In the genomic region with DNA sequence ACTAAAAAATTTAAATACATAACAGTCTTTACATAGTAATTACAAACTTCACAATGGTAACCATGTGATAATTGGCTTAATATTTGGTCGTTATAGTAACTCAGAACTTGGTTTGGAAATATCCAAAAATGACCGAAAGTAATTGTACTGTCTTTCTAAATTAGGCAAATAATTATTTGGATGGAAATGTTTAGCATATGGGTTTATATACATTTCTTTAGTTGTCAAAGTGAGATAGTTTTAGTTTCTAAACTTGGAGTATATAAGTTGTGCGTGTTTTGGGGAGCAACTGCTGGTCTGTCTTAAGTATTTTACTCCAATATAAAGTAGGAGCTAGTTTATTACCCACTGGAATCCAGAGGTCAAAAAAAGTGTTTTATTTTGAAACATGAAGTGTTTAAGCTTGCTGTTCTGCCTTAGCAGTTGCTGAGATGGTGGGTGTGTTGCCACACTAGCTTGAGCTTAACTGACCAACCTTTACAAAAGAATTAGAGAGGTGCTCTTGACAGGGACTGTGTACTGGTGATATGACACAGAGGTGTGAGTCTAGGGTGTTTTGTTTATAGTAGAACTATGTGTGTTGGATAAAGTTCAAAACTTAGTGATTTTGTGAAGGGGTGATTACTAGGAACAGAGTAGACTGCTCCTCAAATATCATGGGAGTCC, we compare ENCODE assay signal across 8 mouse cellular contexts. TPM values are rescaled to one million over a fixed set of nuclear protein-coding genes. Genes with fewer than 3 reads are reported as not detected.
DNase-seq lines count a peak whose midpoint lies in the region; ATAC-seq lines count a peak whose summit lies in the region.

No protein-coding gene starts in this region.

- peak overlapping the region; percentile 77 for H3K4me3 ChIP-seq in kidney, embryonic 16.5 days (ENCODE audit: low read length)
- H3K4me3 ChIP-seq in embryonic facial prominence, embryonic 13.5 days: peak overlapping the region; percentile 87
- peak overlapping the region; percentile 97 for H3K4me3 ChIP-seq in limb, embryonic 10.5 days
- H3K4me3 ChIP-seq in neural tube, embryonic 13.5 days: peak overlapping the region; percentile 74

- no peaks in the 10 kb centered on the region for H3K27me3 ChIP-seq in kidney, embryonic 16.5 days (ENCODE audit: insufficient read depth, low read length)
- H3K27me3 ChIP-seq in embryonic facial prominence, embryonic 13.5 days: no peaks in the 10 kb centered on the region
- H3K27me3 ChIP-seq in limb, embryonic 10.5 days (ENCODE audit: low read depth, poor library complexity, severe bottlenecking): no peaks in the 10 kb centered on the region
- no peaks in the 10 kb centered on the region for H3K27me3 ChIP-seq in neural tube, embryonic 13.5 days

- H3K4me1 ChIP-seq in kidney, embryonic 16.5 days (ENCODE audit: insufficient read depth, low read length): peaks cover 32% of the 10 kb centered on the region
- peaks cover 28% of the 10 kb centered on the region for H3K4me1 ChIP-seq in embryonic facial prominence, embryonic 13.5 days
- H3K4me1 ChIP-seq in limb, embryonic 10.5 days: peaks cover 37% of the 10 kb centered on the region
- peaks cover 30% of the 10 kb centered on the region for H3K4me1 ChIP-seq in neural tube, embryonic 13.5 days (replicated peaks)

- H3K9ac ChIP-seq in kidney, embryonic 16.5 days (replicated peaks; ENCODE audit: low read length): peak overlapping the region; percentile 83
- H3K9ac ChIP-seq in embryonic facial prominence, embryonic 13.5 days: peak overlapping the region; percentile 90
- peak overlapping the region; percentile 52; the same call in 1 of the 2 replicates for H3K9ac ChIP-seq in neural tube, embryonic 13.5 days

- H3K36me3 ChIP-seq in kidney, embryonic 16.5 days (ENCODE audit: insufficient read depth, low read length): peaks cover 3% of the 10 kb centered on the region; the same call in 1 of the 2 replicates
- no peaks in the 10 kb centered on the region for H3K36me3 ChIP-seq in embryonic facial prominence, embryonic 13.5 days
- peaks cover 18% of the 10 kb centered on the region for H3K36me3 ChIP-seq in limb, embryonic 10.5 days
- H3K36me3 ChIP-seq in neural tube, embryonic 13.5 days: no peaks in the 10 kb centered on the region

- DNase-seq in kidney, adult 9 months: no peak
- DNase-seq in limb, embryonic 10.5 days (ENCODE audit: low spot score): no peak
- DNase-seq in cerebellum, adult 11 months: no peak
- DNase-seq in embryo, embryonic 10 days (ENCODE audit: low spot score): no peak

- no peaks in the 10 kb centered on the region for H3K9me3 ChIP-seq in kidney, embryonic 16.5 days (ENCODE audit: low read length)
- H3K9me3 ChIP-seq in embryonic facial prominence, embryonic 13.5 days: no peaks in the 10 kb centered on the region
- no peaks in the 10 kb centered on the region for H3K9me3 ChIP-seq in limb, embryonic 10.5 days (replicated peaks)
- H3K9me3 ChIP-seq in neural tube, embryonic 13.5 days: no peaks in the 10 kb centered on the region

- no peak for ATAC-seq in kidney, embryonic 16.5 days (ENCODE audit: low FRiP score, low TSS enrichment)
- no peak for ATAC-seq in embryonic facial prominence, embryonic 13.5 days (ENCODE audit: insufficient number of reproducible peaks, insufficient read depth, low FRiP score, low TSS enrichment, low read depth)
- ATAC-seq in neural tube, embryonic 13.5 days (ENCODE audit: low read depth): no peak
- no peak for ATAC-seq in activated CD4-positive, CD25-positive, alpha-beta regulatory T cell, adult 4 months

- 14% methylated on average over 3 of the region's 3 CpGs for WGBS in kidney, embryonic 16.5 days
- 20% methylated on average over 3 of the region's 3 CpGs for WGBS in embryonic facial prominence, embryonic 13.5 days
- WGBS in limb, embryonic 10.5 days: 24% methylated on average over 3 of the region's 3 CpGs
- whole genome bisulfite sequencing in neural tube, embryonic 13.5 days: 28% methylated on average over 3 of the region's 3 CpGs

- peak overlapping the region; percentile 51; the same call in 1 of the 2 replicates for H3K27ac ChIP-seq in kidney, embryonic 16.5 days (ENCODE audit: low read length)
- H3K27ac ChIP-seq in embryonic facial prominence, embryonic 13.5 days: no peak overlapping the region
- H3K27ac ChIP-seq in limb, embryonic 10.5 days: peak overlapping the region; percentile 97; the same call in 1 of the 2 replicates
- H3K27ac ChIP-seq in neural tube, embryonic 13.5 days (replicated peaks): no peak overlapping the region

- peak overlapping the region; percentile 75 for H3K4me2 ChIP-seq in kidney, embryonic 16.5 days (replicated peaks; ENCODE audit: low read depth, low read length)
- H3K4me2 ChIP-seq in embryonic facial prominence, embryonic 13.5 days: peak overlapping the region; percentile 69
- H3K4me2 ChIP-seq in neural tube, embryonic 13.5 days: peak overlapping the region; percentile 91

RNA-seq across cellular contexts. Expression of gene Cks2, which starts 1.5 kb away (rescaled TPM):
- polyA plus RNA-seq in kidney, embryonic 16.5 days (2015; fragmentation: Nextera tagmentation; extraction: Ambion mirVana): 348 and 370 TPM in 2 replicates
- 328 and 339 TPM in 2 replicates for polyA plus RNA-seq in embryonic facial prominence, embryonic 13.5 days (2015; fragmentation: Nextera tagmentation; extraction: Ambion mirVana)
- 393 and 424 TPM in 2 replicates for polyA plus RNA-seq in limb, embryonic 10.5 days (2016; fragmentation: Nextera tagmentation; extraction: Ambion mirVana)
- 62.6 and 81.4 TPM in 2 replicates for polyA plus RNA-seq in neural tube, embryonic 13.5 days (2015; fragmentation: Nextera tagmentation; extraction: Ambion mirVana)
- polyA plus RNA-seq in activated CD4-positive, CD25-positive, alpha-beta regulatory T cell, adult 4 months (2017; shearing (Covaris generic)): 10 to 100 TPM; 77.3 to 94.3 TPM

RNA-seq across cellular contexts. Expression of gene Secisbp2, which starts 5.0 kb away (rescaled TPM):
- polyA plus RNA-seq in kidney, embryonic 16.5 days (2015; fragmentation: Nextera tagmentation; extraction: Ambion mirVana): 32.9 and 37.1 TPM in 2 replicates
- polyA plus RNA-seq in embryonic facial prominence, embryonic 13.5 days (2015; fragmentation: Nextera tagmentation; extraction: Ambion mirVana): 36.1 and 38.3 TPM in 2 replicates
- 25.4 and 27.8 TPM in 2 replicates for polyA plus RNA-seq in limb, embryonic 10.5 days (2016; fragmentation: Nextera tagmentation; extraction: Ambion mirVana)
- 30.4 and 38.1 TPM in 2 replicates for polyA plus RNA-seq in neural tube, embryonic 13.5 days (2015; fragmentation: Nextera tagmentation; extraction: Ambion mirVana)
- 10 to 100 TPM; 33.4 to 38.9 TPM for polyA plus RNA-seq in activated CD4-positive, CD25-positive, alpha-beta regulatory T cell, adult 4 months (2017; shearing (Covaris generic))

Comparison
In these comparisons a context has a peak if more than half of its experiments do, and no peak if none do; other contexts are left out.
1. H3K27ac ChIP-seq: peak in kidney, embryonic 16.5 days (single experiment) and limb, embryonic 10.5 days (single experiment); none in embryonic facial prominence, embryonic 13.5 days (single experiment) and neural tube, embryonic 13.5 days (single experiment).
2. Peak in every context shown above with its lines, with median percentiles within 50 percentile points of each other: H3K4me2 ChIP-seq, H3K4me3 ChIP-seq and H3K9ac ChIP-seq.